Mouse (Mus musculus) kidney, adult 2 months (tissue): ENCODE measurements at regions not wholly inside any gene's neighbourhood (a gene's known extent, or its start where the extent isn't known, plus 50 kb on each side); places are given as distances from the start of the nearest gene placed in this dataset.
"Not testable (repeated sequence)": the region's sequence is repeated elsewhere in the genome, so short reads cannot be mapped to it uniquely, and the experiment has no call there.

Experiments used
- CTCF ChIP-seq: fragments of 200-500 bp; conservative IDR thresholded peaks from 2 replicates; pipeline ENCODE4 v1.5.1; 2011; ENCODE audit warnings: low read depth, mild to moderate bottlenecking, control low read depth, low read length, moderate library complexity, mixed read lengths; ENCODE audit not compliant: insufficient read depth, insufficient read length
- POLR2A ChIP-seq: fragments of 200-500 bp; IDR thresholded peaks from one replicate; pipeline ENCODE4 v1.6.1; 2011; ENCODE audit warnings: low read depth, low read length, control low read depth

DNA sequence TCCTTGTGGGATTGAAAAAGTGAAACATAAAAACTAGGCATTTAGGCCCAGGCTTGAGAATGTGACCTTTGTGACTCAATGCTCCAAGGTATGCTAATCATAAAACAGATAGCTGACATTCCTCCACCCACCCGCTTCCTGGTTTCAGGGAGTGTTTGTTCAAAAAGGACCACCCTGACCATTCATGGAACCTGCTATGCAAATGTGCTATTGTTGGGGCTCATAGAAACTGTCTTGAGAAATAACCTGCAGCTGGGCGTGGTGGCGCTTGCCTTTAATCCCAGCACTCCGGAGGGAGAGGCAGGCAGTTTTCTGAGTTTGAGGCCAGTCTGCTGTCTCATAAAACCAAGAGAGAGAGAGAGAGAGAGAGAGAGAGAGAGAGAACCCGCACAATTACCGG is 350.8 kb downstream of the Fam19a5 start:
- TF ChIP-seq CTCF, POLR2A: not testable (repeated sequence)
